Mouse (Mus musculus) stomach, postnatal 0 days (tissue): ENCODE results near the gene Arhgef28.

Experiments used
- CTCF ChIP-seq: IDR thresholded peaks from 2 replicates; pipeline ENCODE4 v1.5.1; 2016; ENCODE audit warnings: antibody characterized with exemption, low read depth, mild to moderate bottlenecking, moderate library complexity
- EP300 ChIP-seq: optimal IDR thresholded peaks from 2 replicates; pipeline ENCODE3; 2016; ENCODE audit warnings: antibody characterized with exemption

GRCm38 (mm10) chr13:98230511-98230910 is 24.3 kb upstream of the Arhgef28 start:
- no peak for TF ChIP-seq CTCF
- no peak for TF ChIP-seq EP300
